Mouse (Mus musculus): ENCODE measurements at regions not wholly inside any gene's neighbourhood (a gene's known extent, or its start where the extent isn't known, plus 50 kb on each side); places are given as distances from the start of the nearest gene placed in this dataset.

- Histone ChIP-seq H3ac (ENCODE audit: control insufficient read depth, insufficient read length, low read depth) (no peak overlapping the region), H3K27me3 (ENCODE audit: control insufficient read depth, insufficient read depth, insufficient read length) (no peaks in the 10 kb centered on the region), H3K79me2 (ENCODE audit: control insufficient read depth, insufficient read depth) (no peaks in the 10 kb centered on the region)
These were observed 366.9 kb downstream of the Tshz3 start for GRCm38 (mm10) chr7:37064582-37065458.

GRCm38 (mm10) chr7:37077698-37078097 is 379.8 kb downstream of the Tshz3 start:
- Histone ChIP-seq H3K27me3 (ENCODE audit: control insufficient read depth, insufficient read depth, insufficient read length) (no peaks in the 10 kb centered on the region), H3K4me3 (ENCODE audit: insufficient read depth, poor library complexity, severe bottlenecking) (no peak overlapping the region), H3K79me2 (ENCODE audit: control insufficient read depth, insufficient read depth) (no peaks in the 10 kb centered on the region), H3K79me3 (ENCODE audit: low read depth) (no peaks in the 10 kb centered on the region), H3K36me3 (ENCODE audit: control insufficient read depth, insufficient read depth) (no peaks in the 10 kb centered on the region), H3ac (ENCODE audit: control insufficient read depth, insufficient read length, low read depth) (no peak overlapping the region)
- TF ChIP-seq FOSL1 (IDR thresholded peaks at IDR 0.05; ENCODE audit: insufficient read depth, low read length, poor library complexity, severe bottlenecking) (no peak), CEBPB (IDR thresholded peaks at IDR 0.05; ENCODE audit: low read depth) (no peak), USF1 (IDR thresholded peaks at IDR 0.05; ENCODE audit: low read depth) (no peak), CTCF (IDR thresholded peaks at IDR 0.05; ENCODE audit: control insufficient read depth, insufficient read depth, insufficient read length) (no peak)

More at GRCm38 (mm10) chr7:37064582-37065458, 366.9 kb downstream of the Tshz3 start:
- no peak overlapping the region for H3K4me3 ChIP-seq (ENCODE audit: insufficient read depth, poor library complexity, severe bottlenecking)
- TF ChIP-seq USF1 (IDR thresholded peaks at IDR 0.05; ENCODE audit: low read depth) = no peak
- no peak for TF ChIP-seq FOSL1 (IDR thresholded peaks at IDR 0.05; ENCODE audit: insufficient read depth, low read length, poor library complexity, severe bottlenecking)
- TF ChIP-seq MYOD1 (IDR thresholded peaks at IDR 0.05; ENCODE audit: control insufficient read depth, insufficient read length, low read depth) = no peak
- TF ChIP-seq MYOG (IDR thresholded peaks at IDR 0.05; ENCODE audit: control insufficient read depth, extremely low read depth, insufficient read length) = no peak
- no peak for TF ChIP-seq CEBPB (IDR thresholded peaks at IDR 0.05; ENCODE audit: low read depth)
- H3K36me3 ChIP-seq (ENCODE audit: control insufficient read depth, insufficient read depth) = no peaks in the 10 kb centered on the region
- no peaks in the 10 kb centered on the region for H3K79me3 ChIP-seq (ENCODE audit: low read depth)

GRCm38 (mm10) chr7:37078140-37078539 is 380.2 kb downstream of the Tshz3 start:
- H3ac ChIP-seq (ENCODE audit: control insufficient read depth, insufficient read length, low read depth) = no peak overlapping the region
- no peaks in the 10 kb centered on the region for H3K79me3 ChIP-seq (ENCODE audit: low read depth)
- no peaks in the 10 kb centered on the region for H3K36me3 ChIP-seq (ENCODE audit: control insufficient read depth, insufficient read depth)
- no peaks in the 10 kb centered on the region for H3K27me3 ChIP-seq (ENCODE audit: control insufficient read depth, insufficient read depth, insufficient read length)
- no peak for TF ChIP-seq MYOD1 (IDR thresholded peaks at IDR 0.05; ENCODE audit: control insufficient read depth, insufficient read length, low read depth)
- TF ChIP-seq USF1 (IDR thresholded peaks at IDR 0.05; ENCODE audit: low read depth) = no peak
- no peak for TF ChIP-seq MYOG (IDR thresholded peaks at IDR 0.05; ENCODE audit: control insufficient read depth, extremely low read depth, insufficient read length)
- no peak for TF ChIP-seq MAX (IDR thresholded peaks at IDR 0.05)
- no peak for TF ChIP-seq CTCF (IDR thresholded peaks at IDR 0.05; ENCODE audit: control insufficient read depth, insufficient read depth, insufficient read length)
- TF ChIP-seq CEBPB (IDR thresholded peaks at IDR 0.05; ENCODE audit: low read depth) = no peak
- TF ChIP-seq FOSL1 (IDR thresholded peaks at IDR 0.05; ENCODE audit: insufficient read depth, low read length, poor library complexity, severe bottlenecking) = no peak
- H3K79me2 ChIP-seq (ENCODE audit: control insufficient read depth, insufficient read depth) = no peaks in the 10 kb centered on the region
- H3K4me3 ChIP-seq (ENCODE audit: insufficient read depth, poor library complexity, severe bottlenecking) = no peak overlapping the region

GRCm38 (mm10) chr7:37089726-37090125 is 391.8 kb downstream of the Tshz3 start:
- Histone ChIP-seq H3K79me2 (ENCODE audit: control insufficient read depth, insufficient read depth) (no peaks in the 10 kb centered on the region), H3K36me3 (ENCODE audit: control insufficient read depth, insufficient read depth) (no peaks in the 10 kb centered on the region), H3K79me3 (ENCODE audit: low read depth) (no peaks in the 10 kb centered on the region), H3K4me3 (ENCODE audit: insufficient read depth, poor library complexity, severe bottlenecking) (no peak overlapping the region), H3ac (ENCODE audit: control insufficient read depth, insufficient read length, low read depth) (no peak overlapping the region), H3K27me3 (ENCODE audit: control insufficient read depth, insufficient read depth, insufficient read length) (no peaks in the 10 kb centered on the region)
- no peak for TF ChIP-seq FOSL1 (IDR thresholded peaks at IDR 0.05; ENCODE audit: insufficient read depth, low read length, poor library complexity, severe bottlenecking)

GRCm38 (mm10) chr7:37092572-37092971 is 394.7 kb downstream of the Tshz3 start:
- Histone ChIP-seq H3K79me2 (ENCODE audit: control insufficient read depth, insufficient read depth) (no peaks in the 10 kb centered on the region), H3K36me3 (ENCODE audit: control insufficient read depth, insufficient read depth) (no peaks in the 10 kb centered on the region), H3K27me3 (ENCODE audit: control insufficient read depth, insufficient read depth, insufficient read length) (no peaks in the 10 kb centered on the region), H3ac (ENCODE audit: control insufficient read depth, insufficient read length, low read depth) (no peak overlapping the region), H3K4me3 (ENCODE audit: insufficient read depth, poor library complexity, severe bottlenecking) (no peak overlapping the region), H3K79me3 (ENCODE audit: low read depth) (no peaks in the 10 kb centered on the region)
- TF ChIP-seq MAX (IDR thresholded peaks at IDR 0.05) = no peak
- TF ChIP-seq FOSL1 (IDR thresholded peaks at IDR 0.05; ENCODE audit: insufficient read depth, low read length, poor library complexity, severe bottlenecking) = no peak
- no peak for TF ChIP-seq MYOG (IDR thresholded peaks at IDR 0.05; ENCODE audit: control insufficient read depth, extremely low read depth, insufficient read length)
- no peak for TF ChIP-seq MYOD1 (IDR thresholded peaks at IDR 0.05; ENCODE audit: control insufficient read depth, insufficient read length, low read depth)
- TF ChIP-seq CEBPB (IDR thresholded peaks at IDR 0.05; ENCODE audit: low read depth) = no peak
- no peak for TF ChIP-seq CTCF (IDR thresholded peaks at IDR 0.05; ENCODE audit: control insufficient read depth, insufficient read depth, insufficient read length)

- Histone ChIP-seq H3K36me3 (ENCODE audit: control insufficient read depth, insufficient read depth) (no peaks in the 10 kb centered on the region), H3K79me3 (ENCODE audit: low read depth) (no peaks in the 10 kb centered on the region), H3K4me3 (ENCODE audit: insufficient read depth, poor library complexity, severe bottlenecking) (no peak overlapping the region), H3K79me2 (ENCODE audit: control insufficient read depth, insufficient read depth) (no peaks in the 10 kb centered on the region), H3ac (ENCODE audit: control insufficient read depth, insufficient read length, low read depth) (no peak overlapping the region), H3K27me3 (ENCODE audit: control insufficient read depth, insufficient read depth, insufficient read length) (no peaks in the 10 kb centered on the region)
- TF ChIP-seq MAX (IDR thresholded peaks at IDR 0.05) = no peak
- no peak for TF ChIP-seq CTCF (IDR thresholded peaks at IDR 0.05; ENCODE audit: control insufficient read depth, insufficient read depth, insufficient read length)
- TF ChIP-seq FOSL1 (IDR thresholded peaks at IDR 0.05; ENCODE audit: insufficient read depth, low read length, poor library complexity, severe bottlenecking) = no peak
- no peak for TF ChIP-seq CEBPB (IDR thresholded peaks at IDR 0.05; ENCODE audit: low read depth)
- no peak for TF ChIP-seq MYOG (IDR thresholded peaks at IDR 0.05; ENCODE audit: control insufficient read depth, extremely low read depth, insufficient read length)
- TF ChIP-seq MYOD1 (IDR thresholded peaks at IDR 0.05; ENCODE audit: control insufficient read depth, insufficient read length, low read depth) = no peak
- TF ChIP-seq USF1 (IDR thresholded peaks at IDR 0.05; ENCODE audit: low read depth) = no peak
These were observed 395.8 kb downstream of the Tshz3 start for GRCm38 (mm10) chr7:37093721-37094120.
